Mouse (Mus musculus) midbrain, embryonic 13.5 days (tissue): ENCODE measurements around the gene Coro1b. TPM values are rescaled to one million over a fixed set of nuclear protein-coding genes. Genes with fewer than 3 reads are reported as not detected.
"Not testable (repeated sequence)": the region's sequence is repeated elsewhere in the genome, so short reads cannot be mapped to it uniquely, and the experiment has no call there.

Experiments
- ATAC-seq: fragments of 200-750 bp; cut with Nextera tagmentation; 2 replicates; pipeline ENCODE4 v1.8.0; 2017; ENCODE audit warnings: mild to moderate bottlenecking, moderate TSS enrichment, moderate library complexity
- H3K27ac ChIP-seq: fragments of 300-500 bp; sonication (generic); 2 replicates; pipeline ENCODE4 v1.5.1; 2015; ENCODE audit warnings: inconsistent platforms, mild to moderate bottlenecking, moderate library complexity
- H3K27me3 ChIP-seq: fragments of 300-500 bp; sonication (generic); 2 replicates; pipeline ENCODE4 v1.6.1; 2015; ENCODE audit warnings: mild to moderate bottlenecking, inconsistent platforms
- H3K36me3 ChIP-seq: fragments of 300-500 bp; sonication (generic); 2 replicates; pipeline ENCODE4 v1.6.1; 2015; ENCODE audit warnings: mild to moderate bottlenecking, inconsistent platforms
- H3K4me1 ChIP-seq: fragments of 300-500 bp; sonication (generic); replicated peaks from 2 replicates; pipeline ENCODE4 v1.6.1; 2015; ENCODE audit warnings: inconsistent platforms
- H3K4me2 ChIP-seq: fragments of 300-500 bp; sonication (generic); replicated peaks from 2 replicates; pipeline ENCODE4 v1.6.1; 2015; ENCODE audit warnings: moderate library complexity, mild to moderate bottlenecking, inconsistent platforms
- H3K4me3 ChIP-seq: fragments of 300-500 bp; sonication (generic); replicated peaks from 2 replicates; pipeline ENCODE4 v1.5.1; 2015; ENCODE audit warnings: mild to moderate bottlenecking, inconsistent platforms
- H3K9ac ChIP-seq: fragments of 300-500 bp; sonication (generic); replicated peaks from 2 replicates; pipeline ENCODE4 v1.6.1; 2015; ENCODE audit warnings: mild to moderate bottlenecking, inconsistent platforms
- H3K9me3 ChIP-seq: fragments of 300-500 bp; sonication (generic); 2 replicates; pipeline ENCODE4 v1.6.1; 2016; ENCODE audit warnings: mild to moderate bottlenecking, inconsistent platforms
- WGBS: fragments of 180-500 bp; shearing (Covaris S2); methylation state at CpG from one replicate; pipeline ENCODE4 v1.1.7; 2015; 5-methylcytosine and 5-hydroxymethylcytosine counted together
- polyA plus RNA-seq: library from polyadenylated mRNA; unstranded; fragments of >200 nt; fragmentation: Nextera tagmentation; extraction: Ambion mirVana; gene quantifications from 2 replicates; pipeline ENCODE4 v1.2.1, GENCODE M21; 2015

Coro1b gene
- polyA plus RNA-seq, 1 experiment from 2014 or later = 127 TPM

GRCm38 (mm10) chr19:4135229-4135962 lies 13.0 kb upstream of the Coro1b start:
- WGBS = 89% methylated on average over 6 of the region's 6 CpGs
- not testable (repeated sequence) for H3K27ac ChIP-seq, ATAC-seq, H3K9me3 ChIP-seq, H3K9ac ChIP-seq, H3K27me3 ChIP-seq, H3K4me3 ChIP-seq, H3K4me2 ChIP-seq
- Histone ChIP-seq H3K36me3 (peaks cover 28% of the 10 kb centered on the region), H3K4me1 (peaks cover 11% of the 10 kb centered on the region)

- H3K27me3 ChIP-seq, ATAC-seq, H3K9me3 ChIP-seq, H3K9ac ChIP-seq, H3K4me3 ChIP-seq, H3K27ac ChIP-seq, H3K4me2 ChIP-seq: not testable (repeated sequence)
- Histone ChIP-seq H3K4me1 (peaks cover 11% of the 10 kb centered on the region), H3K36me3 (peaks cover 26% of the 10 kb centered on the region)
- WGBS = 28% methylated on average over 8 of the region's 8 CpGs
Measured at GRCm38 (mm10) chr19:4135963-4136345, 12.5 kb upstream of the Coro1b start.

GRCm38 (mm10) chr19:4136463-4136862 lies 12.0 kb upstream of the Coro1b start:
- H3K27ac ChIP-seq = no peak overlapping the region
- H3K4me1 ChIP-seq = peaks cover 11% of the 10 kb centered on the region
- H3K27me3 ChIP-seq = no peaks in the 10 kb centered on the region; the same call in 1 of the 2 replicates
- ATAC-seq = no peak
- H3K36me3 ChIP-seq = peaks cover 21% of the 10 kb centered on the region
- no peak overlapping the region for H3K4me2 ChIP-seq
- H3K9me3 ChIP-seq = no peaks in the 10 kb centered on the region
- WGBS = 74% methylated on average over 5 of the region's 5 CpGs
- no peak overlapping the region for H3K4me3 ChIP-seq
- no peak overlapping the region for H3K9ac ChIP-seq

GRCm38 (mm10) chr19:4137913-4138312 lies 10.5 kb upstream of the Coro1b start:
- peaks cover 6% of the 10 kb centered on the region for H3K36me3 ChIP-seq
- no peak for ATAC-seq
- no peaks in the 10 kb centered on the region; the same call in 1 of the 2 replicates for H3K27me3 ChIP-seq
- H3K9ac ChIP-seq = no peak overlapping the region
- no peak overlapping the region for H3K4me2 ChIP-seq
- peaks cover 11% of the 10 kb centered on the region for H3K4me1 ChIP-seq
- no peak overlapping the region for H3K4me3 ChIP-seq
- H3K9me3 ChIP-seq = no peaks in the 10 kb centered on the region
- H3K27ac ChIP-seq = no peak overlapping the region
- WGBS = 85% methylated on average over 5 of the region's 5 CpGs

GRCm38 (mm10) chr19:4139446-4139845 lies 9.0 kb upstream of the Coro1b start, which contains the start of gene Gpr152:
Gene Gpr152 (plus strand): TSS chr19:4139787.
- WGBS = 46% methylated on average over 2 of the region's 2 CpGs
- ATAC-seq = no peak
- no peak within 1 kb of the TSS for H3K27ac ChIP-seq
- no peak within 1 kb of the TSS; the same call in 1 of the 2 replicates for H3K9ac ChIP-seq
- no peaks in the 10 kb centered on the region for H3K9me3 ChIP-seq
- no peaks in the 10 kb centered on the region for H3K36me3 ChIP-seq
- peaks cover 11% of the 10 kb centered on the region for H3K4me1 ChIP-seq
- H3K27me3 ChIP-seq = no peaks in the 10 kb centered on the region; the same call in 1 of the 2 replicates
- no peak within 1 kb of the TSS for H3K4me2 ChIP-seq
- H3K4me3 ChIP-seq = no peak within 1 kb of the TSS

GRCm38 (mm10) chr19:4140147-4140546 lies 8.3 kb upstream of the Coro1b start:
- H3K9ac ChIP-seq = no peak overlapping the region
- no peak overlapping the region for H3K4me3 ChIP-seq
- H3K4me2 ChIP-seq = no peak overlapping the region
- WGBS = 84% methylated on average over 6 of the region's 6 CpGs
- no peak for ATAC-seq
- H3K27ac ChIP-seq = no peak overlapping the region
- H3K9me3 ChIP-seq = no peaks in the 10 kb centered on the region
- H3K4me1 ChIP-seq = peaks cover 11% of the 10 kb centered on the region
- no peaks in the 10 kb centered on the region for H3K36me3 ChIP-seq
- H3K27me3 ChIP-seq = no peaks in the 10 kb centered on the region; the same call in 1 of the 2 replicates

GRCm38 (mm10) chr19:4142416-4143173 lies 5.8 kb upstream of the Coro1b start:
- 93% methylated on average over 18 of the region's 18 CpGs for WGBS
- H3K4me1 ChIP-seq = peaks cover 13% of the 10 kb centered on the region
- no peak overlapping the region for H3K9ac ChIP-seq
- no peak overlapping the region for H3K4me3 ChIP-seq
- ATAC-seq = no peak
- no peaks in the 10 kb centered on the region for H3K36me3 ChIP-seq
- H3K9me3 ChIP-seq = no peaks in the 10 kb centered on the region
- H3K27ac ChIP-seq = no peak overlapping the region
- H3K27me3 ChIP-seq = no peaks in the 10 kb centered on the region
- H3K4me2 ChIP-seq = no peak overlapping the region

GRCm38 (mm10) chr19:4143759-4144268 lies 4.6 kb upstream of the Coro1b start, which contains the start of gene Cabp4:
Gene Cabp4 (minus strand): TSS chr19:4144033.
- no peak within 1 kb of the TSS for H3K4me2 ChIP-seq
- no peak within 1 kb of the TSS for H3K9ac ChIP-seq
- 84% methylated on average over 7 of the region's 7 CpGs for WGBS
- no peak for ATAC-seq
- H3K9me3 ChIP-seq = no peaks in the 10 kb centered on the region
- H3K27ac ChIP-seq = no peak within 1 kb of the TSS
- peaks cover 20% of the 10 kb centered on the region for H3K4me1 ChIP-seq
- no peaks in the 10 kb centered on the region for H3K27me3 ChIP-seq
- no peaks in the 10 kb centered on the region for H3K36me3 ChIP-seq
- H3K4me3 ChIP-seq = no peak within 1 kb of the TSS

GRCm38 (mm10) chr19:4144550-4145498 lies 3.6 kb upstream of the Coro1b start:
- no peak for ATAC-seq
- Histone ChIP-seq H3K4me2 (no peak overlapping the region), H3K27me3 (no peaks in the 10 kb centered on the region), H3K9me3 (no peaks in the 10 kb centered on the region), H3K36me3 (no peaks in the 10 kb centered on the region), H3K9ac (no peak overlapping the region), H3K4me1 (peaks cover 21% of the 10 kb centered on the region), H3K4me3 (no peak overlapping the region), H3K27ac (no peak overlapping the region)
- WGBS = 86% methylated on average over 16 of the region's 16 CpGs

- Histone ChIP-seq H3K4me1 (peaks cover 32% of the 10 kb centered on the region), H3K27me3 (no peaks in the 10 kb centered on the region), H3K9me3 (no peaks in the 10 kb centered on the region), H3K9ac (no peak overlapping the region), H3K27ac (no peak overlapping the region), H3K36me3 (peaks cover 11% of the 10 kb centered on the region), H3K4me3 (no peak overlapping the region), H3K4me2 (no peak overlapping the region)
- ATAC-seq = no peak
- WGBS = 80% methylated on average over 5 of the region's 5 CpGs
Measured at GRCm38 (mm10) chr19:4145936-4146335, 2.5 kb upstream of the Coro1b start.

GRCm38 (mm10) chr19:4146366-4147021 lies 1.9 kb upstream of the Coro1b start:
- ATAC-seq = no peak
- Histone ChIP-seq H3K9ac (no peak overlapping the region), H3K27me3 (no peaks in the 10 kb centered on the region), H3K4me1 (peaks cover 35% of the 10 kb centered on the region), H3K36me3 (peaks cover 16% of the 10 kb centered on the region), H3K27ac (no peak overlapping the region), H3K9me3 (no peaks in the 10 kb centered on the region), H3K4me3 (no peak overlapping the region), H3K4me2 (no peak overlapping the region)
- WGBS = 60% methylated on average over 12 of the region's 12 CpGs
